Mouse (Mus musculus) G1E (cell line): ENCODE measurements around the gene Rgma. TPM values are rescaled to one million over a fixed set of nuclear protein-coding genes. Genes with fewer than 3 reads are reported as not detected.

Experiments used
- ATAC-seq: 2 replicates; pipeline ENCODE4 v1.8.0; 2016; ENCODE audit warnings: mild to moderate bottlenecking; ENCODE audit not compliant: insufficient number of reproducible peaks, poor library complexity, low FRiP score, severe bottlenecking; ENCODE audit errors: extremely low read depth
- DNase-seq: peaks from one replicate; pipeline ENCODE4 v3.0.0; 2012; ENCODE audit warnings: low spot score
- H3K27me3 ChIP-seq: 2 replicates; pipeline ENCODE4 v1.6.1; 2012; ENCODE audit warnings: mild to moderate bottlenecking, low read length, inconsistent platforms; ENCODE audit not compliant: insufficient read depth
- H3K36me3 ChIP-seq: replicated peaks from 2 replicates; pipeline ENCODE3; 2012; ENCODE audit warnings: mild to moderate bottlenecking, inconsistent platforms
- H3K4me1 ChIP-seq: 2 replicates; pipeline ENCODE4 v1.6.1; 2012; ENCODE audit warnings: low read depth, low read length, inconsistent platforms, mixed read lengths; ENCODE audit not compliant: insufficient read depth
- H3K4me3 ChIP-seq: 2 replicates; pipeline ENCODE4 v1.5.1; 2012; ENCODE audit warnings: low read depth, mild to moderate bottlenecking, inconsistent platforms, low read length, moderate library complexity, mixed read lengths
- H3K9me3 ChIP-seq: replicated peaks from 2 replicates; pipeline ENCODE4 v1.6.1; 2012; ENCODE audit warnings: inconsistent platforms
- CTCF ChIP-seq: IDR thresholded peaks from 2 replicates; pipeline ENCODE4 v1.5.1; 2012; ENCODE audit warnings: low read depth, low read length, inconsistent platforms, mixed read lengths
- GATA1 ChIP-seq: IDR thresholded peaks from 2 replicates; pipeline ENCODE4 v1.6.1; 2012; ENCODE audit warnings: borderline replicate concordance, low read length, inconsistent platforms, mixed read lengths
- GATA2 ChIP-seq: IDR thresholded peaks from 2 replicates; pipeline ENCODE4 v1.6.1; 2012; ENCODE audit warnings: low read depth, low read length, inconsistent platforms, borderline replicate concordance
- POLR2AphosphoS5 ChIP-seq: IDR thresholded peaks from 2 replicates; pipeline ENCODE4 v1.6.1; 2012; ENCODE audit warnings: low read depth, low read length, inconsistent platforms; ENCODE audit not compliant: insufficient replicate concordance
- TAL1 ChIP-seq: conservative IDR thresholded peaks from 2 replicates; pipeline ENCODE4 v1.6.1; 2012; ENCODE audit warnings: low read depth, low read length, inconsistent platforms, mixed read lengths
- polyA plus RNA-seq: library from polyadenylated mRNA; stranded (reverse); fragments of >175 nt; gene quantifications from 2 replicates; pipeline ENCODE4 v1.2.3, GENCODE M21; 2012
- total RNA-seq, 2 experiments: library from RNA; stranded (forward) in 1 of 2; stranded (reverse) in 1 of 2; fragments of 200-1000 nt in 1 of 2; fragments of >200 nt in 1 of 2; fragmentation: Nextera tagmentation in 1 of 2; gene quantifications; 2 replicates each; pipeline ENCODE4 v1.2.3; 2014 to 2017

Rgma gene
- total and polyA plus RNA-seq, 3 experiments: 0.55 TPM; not detected in 2

- DNase-seq (no peak), ATAC-seq (no peak)
- no peaks in the 10 kb centered on the region for H3K4me1 ChIP-seq
- no peaks in the 10 kb centered on the region for H3K36me3 ChIP-seq
- no peak for TF ChIP-seq GATA2
- TF ChIP-seq TAL1: no peak
- no peak for TF ChIP-seq GATA1
- TF ChIP-seq CTCF: no peak
- TF ChIP-seq POLR2AphosphoS5: no peak
- no peaks in the 10 kb centered on the region for H3K9me3 ChIP-seq
- H3K27me3 ChIP-seq: no peaks in the 10 kb centered on the region
- H3K4me3 ChIP-seq: no peak overlapping the region
These were observed 27.4 kb downstream of the Rgma start for GRCm38 (mm10) chr7:73402671-73403070.

- TF ChIP-seq GATA2: no peak
- TF ChIP-seq CTCF: no peak
- no peak for TF ChIP-seq TAL1
- no peak for TF ChIP-seq GATA1
- TF ChIP-seq POLR2AphosphoS5: no peak
- ATAC-seq (no peak), DNase-seq (no peak)
- Histone ChIP-seq H3K9me3 (no peaks in the 10 kb centered on the region), H3K27me3 (no peaks in the 10 kb centered on the region), H3K36me3 (no peaks in the 10 kb centered on the region), H3K4me3 (no peak overlapping the region), H3K4me1 (no peaks in the 10 kb centered on the region)
These were observed 28.2 kb downstream of the Rgma start for GRCm38 (mm10) chr7:73403538-73403937.

GRCm38 (mm10) chr7:73405550-73405949 lies 30.2 kb downstream of the Rgma start:
- no peaks in the 10 kb centered on the region for H3K36me3 ChIP-seq
- no peaks in the 10 kb centered on the region for H3K4me1 ChIP-seq
- no peak for TF ChIP-seq POLR2AphosphoS5
- no peak for TF ChIP-seq TAL1
- TF ChIP-seq GATA2: no peak
- TF ChIP-seq GATA1: no peak
- no peak for TF ChIP-seq CTCF
- H3K27me3 ChIP-seq: no peaks in the 10 kb centered on the region
- no peaks in the 10 kb centered on the region for H3K9me3 ChIP-seq
- no peak for DNase-seq
- H3K4me3 ChIP-seq: no peak overlapping the region
- no peak for ATAC-seq

GRCm38 (mm10) chr7:73411523-73411922 lies 36.2 kb downstream of the Rgma start:
- no peaks in the 10 kb centered on the region for H3K9me3 ChIP-seq
- TF ChIP-seq POLR2AphosphoS5 (no peak), GATA2 (no peak), CTCF (no peak), TAL1 (no peak), GATA1 (no peak)
- no peaks in the 10 kb centered on the region for H3K36me3 ChIP-seq
- DNase-seq: no peak
- ATAC-seq: no peak
- H3K4me1 ChIP-seq: no peaks in the 10 kb centered on the region
- no peaks in the 10 kb centered on the region; the same call in 1 of the 2 replicates for H3K27me3 ChIP-seq
- no peak overlapping the region for H3K4me3 ChIP-seq

- no peak overlapping the region for H3K4me3 ChIP-seq
- H3K4me1 ChIP-seq: no peaks in the 10 kb centered on the region
- no peaks in the 10 kb centered on the region for H3K36me3 ChIP-seq
- no peaks in the 10 kb centered on the region for H3K9me3 ChIP-seq
- ATAC-seq: no peak
- no peaks in the 10 kb centered on the region; the same call in 1 of the 2 replicates for H3K27me3 ChIP-seq
- no peak for TF ChIP-seq GATA2
- no peak for TF ChIP-seq GATA1
- TF ChIP-seq CTCF: no peak
- no peak for TF ChIP-seq POLR2AphosphoS5
- no peak for TF ChIP-seq TAL1
- no peak for DNase-seq
These were observed 36.7 kb downstream of the Rgma start for GRCm38 (mm10) chr7:73411986-73412385.

- no peak for ATAC-seq
- Histone ChIP-seq H3K9me3 (no peaks in the 10 kb centered on the region), H3K36me3 (no peaks in the 10 kb centered on the region), H3K27me3 (peaks cover 2% of the 10 kb centered on the region; the same call in 1 of the 2 replicates), H3K4me3 (no peak overlapping the region), H3K4me1 (no peaks in the 10 kb centered on the region)
- TF ChIP-seq GATA1 (no peak), TAL1 (no peak), CTCF (no peak), GATA2 (no peak), POLR2AphosphoS5 (no peak)
- no peak for DNase-seq
These were observed 37.1 kb downstream of the Rgma start for GRCm38 (mm10) chr7:73412419-73412818.

- no peak for DNase-seq
- Histone ChIP-seq H3K27me3 (peaks cover 4% of the 10 kb centered on the region; the same call in 1 of the 2 replicates), H3K9me3 (no peaks in the 10 kb centered on the region), H3K4me1 (no peaks in the 10 kb centered on the region), H3K4me3 (no peak overlapping the region), H3K36me3 (no peaks in the 10 kb centered on the region)
- no peak for ATAC-seq
- TF ChIP-seq GATA2 (no peak), POLR2AphosphoS5 (no peak), TAL1 (no peak), GATA1 (no peak), CTCF (no peak)
These were observed 38.9 kb downstream of the Rgma start for GRCm38 (mm10) chr7:73414192-73414591.
